Mouse (Mus musculus) MEL (cell line): ENCODE measurements around the gene Bcl2l1.

Experiments
- CTCF ChIP-seq, 3 experiments: IDR thresholded peaks in 2 of 3; conservative IDR thresholded peaks in 1 of 3; 2 replicates each; pipeline ENCODE4 v1.5.1; 2011 to 2012; ENCODE audit warnings: low read length in 3 of 3, low read depth in 2 of 3, mild to moderate bottlenecking in 2 of 3, improper control_type of control experiment in 1 of 3, inconsistent platforms in 1 of 3, mixed read lengths in 1 of 3, moderate library complexity in 1 of 3; ENCODE audit not compliant: control insufficient read depth in 1 of 3, insufficient read depth in 1 of 3, poor library complexity in 1 of 3, severe bottlenecking in 1 of 3
- ELF1 ChIP-seq: IDR thresholded peaks from 2 replicates; pipeline ENCODE4 v1.6.1; 2014; ENCODE audit warnings: low read depth, mild to moderate bottlenecking, inconsistent platforms, low read length, improper control_type of control experiment, moderate library complexity
- EP300 ChIP-seq, 2 experiments: IDR thresholded peaks; 2 replicates each; pipeline ENCODE4 v1.6.1; 2011; ENCODE audit warnings: improper control_type of control experiment in 2 of 2, low read length in 2 of 2, low read depth in 1 of 2, mild to moderate bottlenecking in 1 of 2
- MAX ChIP-seq: IDR thresholded peaks from 2 replicates; pipeline ENCODE4 v1.6.1; 2011; ENCODE audit warnings: low read length, improper control_type of control experiment
- MAZ ChIP-seq: IDR thresholded peaks from 2 replicates; pipeline ENCODE4 v1.6.1; 2012; ENCODE audit warnings: low read depth, mild to moderate bottlenecking, inconsistent platforms, low read length, improper control_type of control experiment
- POLR2A ChIP-seq, 2 experiments: IDR thresholded peaks; 2 replicates each; pipeline ENCODE4 v1.6.1; 2011 to 2012; ENCODE audit warnings: low read length in 2 of 2, mild to moderate bottlenecking in 2 of 2, control low read depth in 1 of 2, improper control_type of control experiment in 1 of 2, low read depth in 1 of 2, moderate library complexity in 1 of 2; ENCODE audit not compliant: control insufficient read depth in 1 of 2, insufficient read depth in 1 of 2, poor library complexity in 1 of 2
- TAL1 ChIP-seq: IDR thresholded peaks from 2 replicates; pipeline ENCODE4 v1.6.1; 2012; ENCODE audit warnings: mild to moderate bottlenecking, inconsistent platforms, low read length, moderate library complexity, mixed read lengths
- TCF12 ChIP-seq: IDR thresholded peaks from 2 replicates; pipeline ENCODE4 v1.6.1; 2014; ENCODE audit warnings: low read depth, mild to moderate bottlenecking, inconsistent platforms, low read length, improper control_type of control experiment, moderate library complexity
- UBTF ChIP-seq: IDR thresholded peaks from 2 replicates; pipeline ENCODE4 v1.6.1; 2012; ENCODE audit warnings: low read depth, mild to moderate bottlenecking, inconsistent platforms, low read length, improper control_type of control experiment, moderate library complexity, borderline replicate concordance; ENCODE audit not compliant: insufficient read depth
- ZC3H11A ChIP-seq: IDR thresholded peaks from 2 replicates; pipeline ENCODE4 v1.6.1; 2012; ENCODE audit warnings: low read depth, mild to moderate bottlenecking, inconsistent platforms, low read length, improper control_type of control experiment
- ZMIZ1 ChIP-seq: IDR thresholded peaks from 2 replicates; pipeline ENCODE4 v1.6.1; 2012; ENCODE audit warnings: low read depth, mild to moderate bottlenecking, inconsistent platforms, low read length, improper control_type of control experiment, moderate library complexity

- TF ChIP-seq UBTF (no peak), CTCF (IDR thresholded peaks at IDR 0.05 in 2 of 3, conservative IDR thresholded peaks at IDR 0.05 in 1 of 3; ENCODE audit: control insufficient read depth in 1 of 3, insufficient read depth in 1 of 3, low read depth in 2 of 3, low read length in 3 of 3, poor library complexity in 1 of 3, severe bottlenecking in 1 of 3) (no peak), ZC3H11A (no peak), MAZ (no peak), TAL1 (no peak), ELF1 (no peak), ZMIZ1 (0 out of 2 replicates have a peak, but pooled peaks have one; percentile 10), TCF12 (no peak), MAX (no peak), POLR2A (IDR thresholded peaks at IDR 0.05; ENCODE audit: control insufficient read depth in 1 of 2, insufficient read depth in 1 of 2, low read depth in 1 of 2, low read length in 2 of 2, poor library complexity in 1 of 2) (no peak), EP300 (IDR thresholded peaks at IDR 0.05; ENCODE audit: low read depth in 1 of 2, low read length in 2 of 2) (no peak)
Observed at GRCm38 (mm10) chr2:152847057-152847814, 15.7 kb upstream of the Bcl2l1 start.
